Mouse (Mus musculus) forebrain, embryonic 14.5 days (tissue): ENCODE measurements around the gene Pcna. TPM values are rescaled to one million over a fixed set of nuclear protein-coding genes. Genes with fewer than 3 reads are reported as not detected.

ENCODE experiments used
- ATAC-seq: fragments of 200-750 bp; cut with Nextera tagmentation; 2 replicates; pipeline ENCODE4 v1.8.0; 2017; ENCODE audit warnings: mild to moderate bottlenecking, moderate library complexity
- DNase-seq: peaks from one replicate; pipeline ENCODE4 v3.0.0-alpha.2; 2015; ENCODE audit warnings: low spot score
- H3K27ac ChIP-seq: fragments of 300-500 bp; sonication (generic); 2 replicates; pipeline ENCODE4 v1.5.1; 2014; ENCODE audit warnings: low read depth, mild to moderate bottlenecking, control low read depth, low read length, moderate library complexity
- H3K27me3 ChIP-seq: fragments of 300-500 bp; sonication (generic); replicated peaks from 2 replicates; pipeline ENCODE4 v1.6.1; 2014; ENCODE audit warnings: low read length, control low read depth, mixed read lengths; ENCODE audit not compliant: control insufficient read depth, insufficient read depth
- H3K36me3 ChIP-seq: fragments of 300-500 bp; sonication (generic); 2 replicates; pipeline ENCODE4 v1.6.1; 2014; ENCODE audit warnings: low read length, control low read depth; ENCODE audit not compliant: control insufficient read depth, insufficient read depth
- H3K4me1 ChIP-seq: fragments of 300-500 bp; sonication (generic); 2 replicates; pipeline ENCODE4 v1.6.1; 2014; ENCODE audit warnings: antibody characterized with exemption, low read length, control low read depth; ENCODE audit not compliant: control insufficient read depth, insufficient read depth
- H3K4me2 ChIP-seq: fragments of 300-500 bp; sonication (generic); 2 replicates; pipeline ENCODE4 v1.6.1; 2014; ENCODE audit warnings: mild to moderate bottlenecking, control low read depth, low read length
- H3K4me3 ChIP-seq: fragments of 300-500 bp; sonication (generic); 2 replicates; pipeline ENCODE4 v1.5.1; 2014; ENCODE audit warnings: low read depth, low read length, control low read depth
- H3K9ac ChIP-seq: fragments of 300-500 bp; sonication (generic); 2 replicates; pipeline ENCODE4 v1.6.1; 2014; ENCODE audit warnings: mild to moderate bottlenecking, low read length, control low read depth, moderate library complexity
- H3K9me3 ChIP-seq: fragments of 300-500 bp; sonication (generic); replicated peaks from 2 replicates; pipeline ENCODE4 v1.6.1; 2016; ENCODE audit warnings: low read length, control low read depth, mixed read lengths; ENCODE audit not compliant: control insufficient read depth
- WGBS: fragments of 180-500 bp; shearing (Covaris S2); extraction: QIAGEN DNeasy Blood & Tissue Kit; methylation state at CpG from one replicate; pipeline ENCODE4 v1.1.7; 2014; 5-methylcytosine and 5-hydroxymethylcytosine counted together
- polyA plus RNA-seq: library from polyadenylated mRNA; unstranded; fragments of >200 nt; fragmentation: Nextera tagmentation; extraction: Ambion mirVana; gene quantifications from 2 replicates; pipeline ENCODE4 v1.2.1, GENCODE M21; 2014

The Pcna gene
- polyA plus RNA-seq, 1 experiment from 2014 or later: 258 TPM

DNA sequence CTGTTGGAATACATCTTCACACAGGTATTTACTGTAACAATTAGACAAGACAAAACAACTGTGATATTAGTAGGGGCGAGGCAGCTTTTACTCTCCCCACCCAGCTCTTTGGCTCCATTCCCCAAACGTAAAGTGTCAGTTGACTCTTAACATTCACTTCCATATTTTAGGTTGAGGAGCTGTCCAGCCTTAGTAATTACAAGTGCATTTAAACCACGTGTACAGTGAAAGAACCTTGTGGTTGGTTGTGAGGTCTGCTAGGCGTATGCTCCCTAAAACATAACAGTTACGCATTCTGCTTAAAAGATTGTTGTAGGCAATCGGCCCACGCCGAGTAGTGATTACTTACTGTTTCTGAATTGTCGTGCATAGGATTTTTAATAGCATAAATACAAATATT, 12.1 kb upstream of the Pcna start:
- H3K4me2 ChIP-seq: peak overlapping the region; percentile 47
- DNase-seq: no peak
- H3K36me3 ChIP-seq: no peaks in the 10 kb centered on the region
- H3K27ac ChIP-seq: no peak overlapping the region
- no peak overlapping the region for H3K4me3 ChIP-seq
- H3K27me3 ChIP-seq: no peaks in the 10 kb centered on the region
- WGBS: 92% methylated on average over 9 of the region's 9 CpGs
- no peaks in the 10 kb centered on the region for H3K9me3 ChIP-seq
- no peak for ATAC-seq
- H3K9ac ChIP-seq: no peak overlapping the region
- H3K4me1 ChIP-seq: peaks cover 14% of the 10 kb centered on the region

GRCm38 (mm10) chr2:132264266-132264710, 11.2 kb upstream of the Pcna start:
- no peak for ATAC-seq
- 16% methylated on average over 6 of the region's 6 CpGs for WGBS
- H3K4me2 ChIP-seq: peak overlapping the region; percentile 47

DNA sequence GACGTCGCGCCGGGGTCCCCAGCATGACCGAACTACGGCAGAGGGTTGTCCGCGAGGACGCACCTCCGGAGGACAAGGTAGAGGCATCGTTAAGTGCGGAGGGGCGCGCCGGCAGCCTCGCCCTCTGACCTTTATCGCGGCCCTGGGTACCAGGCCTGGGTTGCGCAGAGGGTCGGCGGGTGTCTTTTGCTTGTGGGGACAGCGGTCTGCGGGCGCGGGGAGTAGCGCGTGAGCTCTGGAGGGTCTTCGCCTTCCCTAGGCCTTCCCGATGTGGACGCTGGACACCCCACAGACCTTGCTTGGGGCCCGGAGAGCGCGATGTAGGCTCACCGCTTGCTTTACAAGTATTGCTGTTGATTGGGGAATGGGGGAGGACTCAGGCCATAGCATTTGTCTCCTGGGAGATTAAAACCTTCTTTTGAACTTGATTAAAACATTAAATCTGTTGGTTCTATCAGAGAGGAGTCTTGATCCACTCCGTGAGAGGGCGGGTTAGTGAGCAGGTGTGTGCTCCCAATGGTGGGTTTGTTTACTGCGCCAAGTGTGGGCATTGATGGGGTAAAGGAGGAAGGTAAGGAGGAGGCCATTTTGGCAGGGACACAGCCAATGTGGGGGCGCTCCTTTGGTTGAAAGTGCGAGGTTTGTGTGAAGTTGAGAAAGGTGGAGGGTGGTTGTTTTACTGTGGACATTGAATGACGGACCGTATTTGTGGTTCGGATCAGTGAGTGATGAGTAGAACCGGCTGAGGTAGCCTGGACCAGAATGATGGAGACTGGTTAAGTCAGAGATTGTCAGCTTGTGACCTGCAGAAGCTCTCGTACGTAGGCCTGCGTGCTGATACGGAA, 10.5 kb upstream of the Pcna start:
- Histone ChIP-seq H3K27me3 (no peaks in the 10 kb centered on the region), H3K36me3 (no peaks in the 10 kb centered on the region), H3K9ac (peak overlapping the region; percentile 93), H3K4me1 (peaks cover 14% of the 10 kb centered on the region), H3K4me2 (peak overlapping the region; percentile 47), H3K27ac (peak overlapping the region; percentile 86), H3K4me3 (peak overlapping the region; percentile 92), H3K9me3 (no peaks in the 10 kb centered on the region)
- WGBS: under 1% methylated on average over 46 of the region's 47 CpGs
- ATAC-seq: peak; percentile 27
- DNase-seq: peak; percentile 36

More at GRCm38 (mm10) chr2:132264266-132264710, 11.2 kb upstream of the Pcna start:
- no peaks in the 10 kb centered on the region for H3K9me3 ChIP-seq
- peaks cover 14% of the 10 kb centered on the region for H3K4me1 ChIP-seq
- peak overlapping the region; percentile 92 for H3K4me3 ChIP-seq
- no peak for DNase-seq
- H3K36me3 ChIP-seq: no peaks in the 10 kb centered on the region
- peak overlapping the region; percentile 93 for H3K9ac ChIP-seq
- H3K27ac ChIP-seq: no peak overlapping the region
- no peaks in the 10 kb centered on the region for H3K27me3 ChIP-seq

- Histone ChIP-seq H3K4me3 (peak within 1 kb of the TSS; percentile 92), H3K4me2 (peak within 1 kb of the TSS; percentile 47), H3K9ac (peak within 1 kb of the TSS; percentile 93), H3K4me1 (peaks cover 14% of the 10 kb centered on the region), H3K27ac (peak within 1 kb of the TSS; percentile 86), H3K27me3 (no peaks in the 10 kb centered on the region), H3K9me3 (no peaks in the 10 kb centered on the region), H3K36me3 (no peaks in the 10 kb centered on the region)
- DNase-seq: peak; percentile 100
- ATAC-seq: peak; percentile 99
- WGBS: under 1% methylated on average over 49 of the region's 49 CpGs
Measured at GRCm38 (mm10) chr2:132262879-132263398, 9.8 kb upstream of the Pcna start, which contains the start of gene Cds2. TSS of gene Cds2 (plus strand) at chr2:132263148.

- Histone ChIP-seq H3K9me3 (no peaks in the 10 kb centered on the region), H3K27ac (no peak overlapping the region), H3K4me3 (no peak overlapping the region), H3K4me2 (no peak overlapping the region), H3K4me1 (peaks cover 14% of the 10 kb centered on the region), H3K27me3 (no peaks in the 10 kb centered on the region), H3K9ac (no peak overlapping the region), H3K36me3 (no peaks in the 10 kb centered on the region)
- ATAC-seq: no peak
- 76% methylated on average over 6 of the region's 6 CpGs for WGBS
- DNase-seq: no peak
Measured at GRCm38 (mm10) chr2:132262175-132262574, 9.1 kb upstream of the Pcna start.

DNA sequence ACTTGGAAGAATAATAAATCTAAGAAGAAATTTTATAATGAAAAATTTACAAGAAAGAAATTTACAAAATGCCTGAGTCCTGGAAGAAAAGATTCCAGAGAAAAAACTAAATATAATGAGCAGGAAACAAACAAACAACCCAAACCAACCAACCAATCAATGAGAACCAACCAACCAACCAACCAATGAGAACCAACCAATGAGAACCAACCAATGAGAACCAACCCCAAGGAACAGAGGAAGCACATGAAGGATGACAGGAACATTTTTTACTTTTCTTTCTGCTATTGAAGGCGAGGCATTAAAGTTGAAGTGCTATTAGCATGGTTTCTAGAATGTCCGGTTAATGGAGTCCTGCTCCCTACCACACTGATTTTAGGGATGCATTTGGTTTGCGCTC, 7.5 kb upstream of the Pcna start:
- Histone ChIP-seq H3K27ac (no peak overlapping the region), H3K9ac (no peak overlapping the region), H3K9me3 (no peaks in the 10 kb centered on the region), H3K4me3 (no peak overlapping the region), H3K36me3 (no peaks in the 10 kb centered on the region), H3K27me3 (no peaks in the 10 kb centered on the region), H3K4me1 (peaks cover 14% of the 10 kb centered on the region), H3K4me2 (no peak overlapping the region)
- WGBS: 90% methylated on average over 3 of the region's 3 CpGs
- no peak for ATAC-seq
- DNase-seq: no peak

GRCm38 (mm10) chr2:132257350-132258068, 4.4 kb upstream of the Pcna start:
- ATAC-seq (no peak), DNase-seq (no peak)
- no peak overlapping the region for H3K4me3 ChIP-seq
- H3K36me3 ChIP-seq: no peaks in the 10 kb centered on the region
- H3K9me3 ChIP-seq: no peaks in the 10 kb centered on the region
- no peaks in the 10 kb centered on the region for H3K4me1 ChIP-seq
- no peak overlapping the region for H3K4me2 ChIP-seq
- no peak overlapping the region for H3K9ac ChIP-seq
- no peak overlapping the region for H3K27ac ChIP-seq
- 92% methylated on average over 6 of the region's 6 CpGs for WGBS
- H3K27me3 ChIP-seq: no peaks in the 10 kb centered on the region

DNA sequence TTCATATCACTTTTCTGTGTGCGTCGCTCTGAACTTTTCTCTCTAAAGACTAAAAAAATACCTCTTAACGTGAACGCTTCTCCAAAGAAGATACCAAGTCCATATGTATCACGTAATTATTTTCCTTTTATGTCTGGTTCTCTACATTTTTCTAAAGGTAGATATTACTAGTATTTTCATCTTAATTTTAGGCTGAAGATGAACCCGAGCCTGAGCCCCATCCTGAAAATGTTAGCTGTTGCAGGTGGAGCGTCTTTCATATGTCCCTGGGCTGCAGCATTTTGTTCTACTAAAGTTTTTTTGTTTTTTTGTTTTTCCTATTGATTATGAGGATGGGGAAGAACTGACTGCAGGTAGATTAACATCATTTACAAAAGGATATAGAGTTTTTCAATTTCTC, 489 bp upstream of the Pcna start:
- H3K4me3 ChIP-seq: peak overlapping the region; percentile 55
- no peaks in the 10 kb centered on the region for H3K9me3 ChIP-seq
- DNase-seq (no peak), ATAC-seq (no peak)
- peaks cover 18% of the 10 kb centered on the region for H3K36me3 ChIP-seq
- WGBS: under 1% methylated on average over 7 of the region's 7 CpGs
- peak overlapping the region; percentile 45 for H3K4me2 ChIP-seq
- no peaks in the 10 kb centered on the region for H3K27me3 ChIP-seq
- H3K9ac ChIP-seq: peak overlapping the region; percentile 48; the same call in 1 of the 2 replicates
- peak overlapping the region; percentile 48; the same call in 1 of the 2 replicates for H3K27ac ChIP-seq
- H3K4me1 ChIP-seq: peaks cover 5% of the 10 kb centered on the region; the same call in 1 of the 2 replicates
